Mouse (Mus musculus): ENCODE measurements around the gene Ccdc40.

DNA sequence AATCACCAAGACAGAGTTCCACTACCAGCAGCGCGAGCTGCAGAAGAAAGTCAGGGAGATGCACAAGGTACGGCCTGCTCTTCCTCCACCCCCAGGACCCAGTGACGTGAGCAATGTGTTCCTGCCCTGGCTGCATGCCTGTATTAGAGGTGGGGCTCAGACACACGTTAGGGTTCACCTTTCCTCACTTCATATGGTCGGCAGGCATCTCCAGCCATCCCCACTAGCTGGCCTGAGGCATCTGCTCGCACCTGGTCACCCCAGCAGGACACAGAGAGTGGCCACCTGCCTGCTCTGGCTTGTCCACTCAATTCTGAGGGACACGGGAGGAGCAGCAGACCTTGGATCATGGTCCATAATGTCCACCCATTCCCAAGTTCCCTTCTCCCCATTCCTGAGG lies 31.6 kb downstream of the Ccdc40 start:
- no peak for TF ChIP-seq POLR2A (IDR thresholded peaks at IDR 0.05; ENCODE audit: extremely low read depth, insufficient read depth, low read length)
- TF ChIP-seq CTCF (IDR thresholded peaks at IDR 0.05; ENCODE audit: low read depth, low read length), result no peak
